Mouse (Mus musculus): ENCODE data around the gene Mgat5.

- no peak for TF ChIP-seq GATA1 (IDR thresholded peaks at IDR 0.05; ENCODE audit: borderline replicate concordance, low read length)
- no peak for TF ChIP-seq FLI1 (IDR thresholded peaks at IDR 0.05; ENCODE audit: low read length)
Observed at GRCm38 (mm10) chr1:127400666-127401065, 195.9 kb downstream of the Mgat5 start.
